Mouse (Mus musculus): ENCODE data around the gene Msl1. TPM values are rescaled to one million over a fixed set of nuclear protein-coding genes. Genes with fewer than 3 reads are reported as not detected.

Gene Msl1
- total RNA-seq, 2 experiments from 2014 or later = 49.0 to 55.3 TPM

GRCm38 (mm10) chr11:98762756-98763501, 32.4 kb upstream of the Msl1 start:
- DNase-seq = no peak
- intact Hi-C loops (cut with DNase I; ENCODE audit: low total_unique reads) = no loop called here

- intact Hi-C loops (cut with DNase I; ENCODE audit: low total_unique reads) = no loop called here
- no peak for DNase-seq
Measured at GRCm38 (mm10) chr11:98763502-98763861, 31.8 kb upstream of the Msl1 start.

- DNase-seq = no peak
- intact Hi-C loops (cut with DNase I; ENCODE audit: low total_unique reads) = no loop called here
Measured at GRCm38 (mm10) chr11:98764091-98764490, 31.2 kb upstream of the Msl1 start.

GRCm38 (mm10) chr11:98764746-98765145, 30.6 kb upstream of the Msl1 start:
- intact Hi-C loops (cut with DNase I; ENCODE audit: low total_unique reads) = no loop called here

GRCm38 (mm10) chr11:98765421-98766309, 29.7 kb upstream of the Msl1 start:
- DNase-seq = peak; percentile 57
- intact Hi-C loops (cut with DNase I; ENCODE audit: low total_unique reads) = no loop called here

More at GRCm38 (mm10) chr11:98764746-98765145, 30.6 kb upstream of the Msl1 start:
- DNase-seq = no peak

- intact Hi-C loops (cut with DNase I; ENCODE audit: low total_unique reads) = no loop called here
- DNase-seq = no peak
Measured at GRCm38 (mm10) chr11:98766346-98766745, 29.0 kb upstream of the Msl1 start.

- intact Hi-C loops (cut with DNase I; ENCODE audit: low total_unique reads) = no loop called here
- no peak for DNase-seq
Measured at GRCm38 (mm10) chr11:98766816-98767215, 28.5 kb upstream of the Msl1 start.

- intact Hi-C loops (cut with DNase I; ENCODE audit: low total_unique reads) = no loop called here
- peak; percentile 61 for DNase-seq
Measured at GRCm38 (mm10) chr11:98767276-98767675, 28.0 kb upstream of the Msl1 start.

GRCm38 (mm10) chr11:98767713-98768112, 27.6 kb upstream of the Msl1 start:
- DNase-seq = no peak
- intact Hi-C loops (cut with DNase I; ENCODE audit: low total_unique reads) = no loop called here

GRCm38 (mm10) chr11:98768127-98769006, 26.9 kb upstream of the Msl1 start:
- peak; percentile 47 for DNase-seq
- intact Hi-C loops (cut with DNase I; ENCODE audit: low total_unique reads) = no loop called here

GRCm38 (mm10) chr11:98769007-98769954, 26.0 kb upstream of the Msl1 start:
- intact Hi-C loops (cut with DNase I; ENCODE audit: low total_unique reads) = no loop called here
- peak; percentile 39 for DNase-seq

- DNase-seq = peak; percentile 41
- intact Hi-C loops (cut with DNase I; ENCODE audit: low total_unique reads) = no loop called here
Measured at GRCm38 (mm10) chr11:98770096-98770975, 25.0 kb upstream of the Msl1 start.

GRCm38 (mm10) chr11:98771131-98771530, 24.2 kb upstream of the Msl1 start:
- intact Hi-C loops (cut with DNase I; ENCODE audit: low total_unique reads) = no loop called here
- no peak for DNase-seq

- DNase-seq = peak; percentile 53
Measured at GRCm38 (mm10) chr11:98771844-98772525, 23.3 kb upstream of the Msl1 start.

GRCm38 (mm10) chr11:98772667-98773171, 22.6 kb upstream of the Msl1 start:
- intact Hi-C loops (cut with DNase I; ENCODE audit: low total_unique reads) = no loop called here
- peak; percentile 82 for DNase-seq

More at GRCm38 (mm10) chr11:98771844-98772525, 23.3 kb upstream of the Msl1 start:
- intact Hi-C loops (cut with DNase I; ENCODE audit: low total_unique reads) = no loop called here

GRCm38 (mm10) chr11:98773635-98774295, 21.6 kb upstream of the Msl1 start:
- intact Hi-C loops (cut with DNase I; ENCODE audit: low total_unique reads) = no loop called here

More at GRCm38 (mm10) chr11:98773635-98774295, 21.6 kb upstream of the Msl1 start:
- DNase-seq = peak; percentile 100
